Mouse (Mus musculus): ENCODE measurements around the gene Mapk9. TPM values are rescaled to one million over a fixed set of nuclear protein-coding genes. Genes with fewer than 3 reads are reported as not detected.

Gene Mapk9
- polyA plus RNA-seq, 1 experiment = 42.6 TPM

DNA sequence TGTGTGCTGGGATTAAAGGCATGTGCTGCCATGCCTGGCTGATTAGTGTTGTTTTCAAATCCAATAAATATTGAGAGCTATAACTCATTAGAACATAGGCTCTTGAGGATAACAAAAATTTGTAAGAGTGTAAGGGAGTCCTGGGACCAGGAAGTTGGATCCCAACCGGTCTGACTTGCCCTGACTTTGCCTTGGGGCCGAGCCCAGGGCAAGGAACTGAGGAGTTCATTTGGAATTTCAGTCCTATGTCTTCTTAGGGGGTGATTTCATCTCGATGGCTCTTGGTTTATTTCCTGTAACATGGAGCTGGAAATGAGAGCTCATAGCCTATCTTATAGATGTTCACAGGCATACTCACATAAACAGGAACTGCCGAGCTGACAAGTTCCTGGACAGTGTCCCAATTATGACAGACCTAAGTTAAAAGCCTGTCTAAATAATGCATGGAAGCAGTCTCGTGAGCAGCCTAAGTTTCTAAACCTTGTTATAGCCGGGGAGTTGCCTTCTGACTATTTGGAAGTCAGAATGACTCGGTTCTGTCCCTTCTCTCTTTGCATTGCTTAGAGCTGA is 17.3 kb upstream of the Mapk9 start:
- Histone ChIP-seq H3K4me1 (ENCODE audit: control insufficient read depth, insufficient read depth, insufficient read length, low read length) (no peaks in the 10 kb centered on the region), H3K4me3 (ENCODE audit: insufficient read depth, low read depth, low read length) (no peak overlapping the region), H3K27ac (replicated peaks; ENCODE audit: low read depth, low read length) (no peak overlapping the region)

DNA sequence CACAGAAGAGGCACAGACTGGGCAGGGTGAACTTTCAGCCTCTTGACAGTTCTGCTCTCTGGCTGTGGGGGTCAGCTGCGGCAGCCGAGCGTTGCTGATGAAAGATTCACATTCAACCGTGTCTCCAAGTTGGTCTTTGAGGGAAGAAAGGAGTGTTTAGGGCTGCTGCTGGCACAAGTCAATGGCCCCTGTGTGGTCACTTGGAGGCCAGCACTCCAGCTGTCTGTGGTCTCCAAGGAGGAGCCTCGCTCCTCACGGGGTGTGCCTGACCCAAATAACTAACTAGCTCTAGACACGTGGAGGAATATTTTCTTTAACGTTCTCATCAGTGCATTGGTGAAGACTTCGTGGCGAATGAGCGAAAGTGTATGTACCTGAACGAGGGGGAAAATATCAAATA is 14.6 kb upstream of the Mapk9 start:
- Histone ChIP-seq H3K27ac (replicated peaks; ENCODE audit: low read depth, low read length) (no peak overlapping the region), H3K4me3 (ENCODE audit: insufficient read depth, low read depth, low read length) (no peak overlapping the region), H3K4me1 (ENCODE audit: control insufficient read depth, insufficient read depth, insufficient read length, low read length) (no peaks in the 10 kb centered on the region)

DNA sequence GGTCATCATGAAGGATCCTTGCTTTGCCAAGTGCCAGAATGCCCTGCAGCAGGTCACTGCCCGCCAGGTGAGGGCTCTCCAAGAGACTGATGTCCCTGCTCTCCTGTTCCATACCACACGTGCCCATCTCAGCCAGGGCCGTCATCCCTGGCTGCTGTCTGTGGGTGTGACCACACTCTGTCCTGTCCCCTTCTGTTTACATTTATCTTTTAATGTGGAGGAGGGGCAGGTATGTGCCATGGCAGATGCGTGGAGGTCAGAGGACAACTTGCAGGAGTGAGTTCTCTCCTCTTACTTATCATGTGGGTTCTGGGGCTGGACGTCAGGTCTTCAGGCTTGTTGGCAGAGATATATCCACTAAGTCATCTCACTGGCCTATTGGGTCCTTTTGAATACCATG is 13.6 kb upstream of the Mapk9 start:
- Histone ChIP-seq H3K4me1 (ENCODE audit: control insufficient read depth, insufficient read depth, insufficient read length, low read length) (no peaks in the 10 kb centered on the region), H3K4me3 (ENCODE audit: insufficient read depth, low read depth, low read length) (no peak overlapping the region)

DNA sequence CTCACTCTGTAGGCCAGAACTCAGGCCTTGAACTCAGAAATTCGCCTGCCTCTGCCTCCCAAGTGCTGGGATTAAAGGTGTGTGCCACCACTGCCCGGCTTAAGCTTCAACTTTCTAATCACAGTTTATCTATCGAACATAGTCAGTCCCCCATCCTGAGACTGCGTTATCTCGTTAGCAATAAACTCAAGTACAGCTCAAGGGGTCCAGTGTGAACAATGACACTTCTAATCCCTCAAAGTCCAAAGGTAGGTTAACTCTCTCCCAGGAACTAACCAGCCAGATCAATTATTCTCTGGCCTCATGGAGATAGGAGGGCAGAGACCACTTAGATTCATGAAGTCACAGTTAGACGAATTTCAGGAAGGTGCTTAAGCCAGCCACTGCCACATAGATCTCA is 12.3 kb upstream of the Mapk9 start:
- Histone ChIP-seq H3K4me3 (ENCODE audit: insufficient read depth, low read depth, low read length) (no peak overlapping the region), H3K27ac (replicated peaks; ENCODE audit: low read depth, low read length) (no peak overlapping the region), H3K4me1 (ENCODE audit: control insufficient read depth, insufficient read depth, insufficient read length, low read length) (no peaks in the 10 kb centered on the region)

More for the DNA sequence above, 13.6 kb upstream of the Mapk9 start:
- no peak overlapping the region for H3K27ac ChIP-seq (replicated peaks; ENCODE audit: low read depth, low read length)

DNA sequence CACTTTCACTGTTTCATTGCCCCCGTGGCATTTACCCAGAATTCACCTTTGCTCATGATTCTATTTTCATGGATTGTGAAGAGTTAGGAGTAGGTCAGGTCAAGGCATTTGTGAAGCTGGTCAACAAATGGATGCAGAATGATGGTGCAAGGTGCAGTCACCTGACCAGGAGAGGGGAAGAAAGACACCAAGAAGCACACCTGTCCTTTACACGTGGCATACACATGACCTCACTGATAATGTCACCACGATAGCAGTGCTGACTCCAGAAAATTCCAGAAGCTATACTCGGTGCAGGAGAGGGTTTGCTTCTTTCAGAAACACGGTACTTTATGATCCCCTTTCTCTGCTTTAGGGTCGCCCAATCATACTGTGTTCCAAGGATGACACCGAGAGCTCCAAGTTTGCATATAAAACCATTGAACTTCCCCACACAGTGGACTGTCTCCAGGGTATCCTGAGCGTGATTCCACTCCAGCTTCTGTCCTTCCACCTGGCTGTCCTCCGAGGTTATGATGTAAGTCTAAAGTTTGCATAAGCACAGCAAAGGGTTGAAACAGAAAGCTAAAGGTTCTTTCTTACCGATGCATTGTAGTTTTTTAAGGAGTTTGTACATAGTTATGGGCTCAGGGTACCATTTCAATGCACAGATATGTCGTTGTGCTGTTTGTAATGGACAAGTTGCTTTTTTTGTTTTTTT is 11.1 kb upstream of the Mapk9 start:
- Histone ChIP-seq H3K27ac (replicated peaks; ENCODE audit: low read depth, low read length) (no peak overlapping the region), H3K4me1 (ENCODE audit: control insufficient read depth, insufficient read depth, insufficient read length, low read length) (no peaks in the 10 kb centered on the region), H3K4me3 (ENCODE audit: insufficient read depth, low read depth, low read length) (no peak overlapping the region)

DNA sequence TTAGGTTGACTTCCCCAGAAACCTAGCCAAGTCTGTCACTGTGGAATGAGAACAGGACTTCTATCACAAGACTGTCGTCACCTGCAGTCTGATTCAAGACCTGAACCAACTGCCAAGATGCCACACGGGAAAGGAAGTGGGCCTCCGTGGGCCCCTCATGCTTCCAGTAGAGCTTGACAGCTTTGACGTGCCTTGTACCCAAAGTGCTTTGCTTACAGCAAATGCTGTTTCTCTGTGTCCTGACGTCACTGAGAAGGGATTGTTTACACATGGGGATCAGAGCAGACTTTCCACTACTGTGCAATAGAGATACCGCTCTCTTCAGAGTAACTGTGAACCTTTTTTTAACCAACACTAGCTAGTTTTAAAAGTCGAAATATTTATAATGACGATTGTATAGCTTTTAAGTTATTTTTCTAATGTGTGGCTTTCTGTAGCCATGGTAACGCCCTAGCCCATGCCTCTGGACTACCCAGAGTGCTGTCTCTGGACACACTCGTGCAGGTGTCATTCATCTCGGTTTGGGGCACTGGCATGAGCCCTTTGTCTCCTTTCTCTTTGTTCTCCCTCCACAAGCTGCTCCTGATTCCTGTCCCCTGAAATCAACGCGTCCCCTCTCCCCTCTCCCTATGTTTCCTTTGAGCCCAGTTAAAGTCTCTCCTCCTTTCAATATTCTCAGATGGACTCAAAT is 8.7 kb upstream of the Mapk9 start:
- Histone ChIP-seq H3K4me3 (ENCODE audit: insufficient read depth, low read depth, low read length) (no peak overlapping the region), H3K27ac (replicated peaks; ENCODE audit: low read depth, low read length) (no peak overlapping the region)

DNA sequence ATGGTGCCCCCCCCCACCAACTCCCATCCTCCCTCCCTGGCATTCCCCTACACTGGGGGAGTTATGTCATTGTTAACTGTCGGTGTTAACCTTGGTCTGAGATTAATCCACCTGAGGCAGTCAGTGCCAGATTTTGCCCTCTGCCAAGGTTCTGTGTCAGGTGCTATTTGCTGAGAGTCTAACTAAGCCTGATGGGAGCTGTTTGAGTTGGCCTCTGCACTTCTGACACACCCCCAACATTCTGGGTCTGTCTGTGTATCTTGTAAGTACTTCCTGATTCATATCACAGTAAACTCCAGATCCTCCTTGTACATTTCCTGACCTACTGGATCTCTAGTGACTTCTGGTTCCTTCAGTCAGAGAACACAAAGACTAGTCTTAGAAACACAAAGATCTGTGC is 5.9 kb upstream of the Mapk9 start:
- Histone ChIP-seq H3K4me3 (ENCODE audit: insufficient read depth, low read depth, low read length) (no peak overlapping the region), H3K27ac (replicated peaks; ENCODE audit: low read depth, low read length) (no peak overlapping the region), H3K4me1 (ENCODE audit: control insufficient read depth, insufficient read depth, insufficient read length, low read length) (no peaks in the 10 kb centered on the region)

More for the DNA sequence above, 8.7 kb upstream of the Mapk9 start:
- H3K4me1 ChIP-seq (ENCODE audit: control insufficient read depth, insufficient read depth, insufficient read length, low read length) = no peaks in the 10 kb centered on the region

DNA sequence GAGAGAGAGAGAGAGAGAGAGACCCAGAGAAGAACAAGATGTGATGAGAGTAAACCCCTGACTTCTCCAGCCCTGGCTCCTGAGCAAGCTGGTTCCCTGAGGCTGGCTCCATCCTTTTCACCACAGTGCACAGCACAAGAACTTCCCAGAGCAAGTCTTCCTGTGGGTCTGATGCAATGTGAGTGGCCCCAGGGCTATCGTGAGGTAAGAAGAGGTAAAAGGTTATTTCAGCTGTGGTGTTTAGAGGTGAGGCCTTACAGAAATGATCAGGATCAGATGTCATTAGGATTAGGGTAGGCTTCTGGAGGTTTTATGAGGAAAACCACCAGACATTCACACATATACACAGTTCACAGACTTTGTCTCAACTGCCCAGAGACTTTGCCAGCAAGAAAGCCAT is 4.7 kb upstream of the Mapk9 start:
- Histone ChIP-seq H3K27ac (replicated peaks; ENCODE audit: low read depth, low read length) (no peak overlapping the region), H3K4me3 (ENCODE audit: insufficient read depth, low read depth, low read length) (no peak overlapping the region), H3K4me1 (ENCODE audit: control insufficient read depth, insufficient read depth, insufficient read length, low read length) (no peaks in the 10 kb centered on the region)

DNA sequence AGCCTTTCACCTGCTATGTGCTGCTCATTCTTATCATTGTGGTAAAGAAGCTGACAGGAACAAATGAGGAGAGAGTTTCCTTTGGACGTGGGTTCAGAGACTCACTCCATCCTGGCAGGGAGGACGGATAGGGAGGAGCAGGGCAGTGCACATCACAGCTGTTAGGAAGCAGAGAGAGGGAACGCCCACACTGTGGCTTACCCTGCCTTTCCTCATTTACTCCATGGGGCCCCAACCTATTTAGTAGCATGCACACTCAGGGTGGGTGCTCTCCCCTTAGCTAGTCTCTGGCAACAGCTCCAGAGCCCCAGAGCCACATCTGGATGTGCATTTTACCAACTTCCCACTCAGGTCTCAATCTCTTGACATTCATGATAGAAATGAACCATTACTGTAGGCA is 3.8 kb upstream of the Mapk9 start:
- no peak overlapping the region for H3K27ac ChIP-seq (replicated peaks; ENCODE audit: low read depth, low read length)
- no peaks in the 10 kb centered on the region for H3K4me1 ChIP-seq (ENCODE audit: control insufficient read depth, insufficient read depth, insufficient read length, low read length)
- H3K4me3 ChIP-seq (ENCODE audit: insufficient read depth, low read depth, low read length) = no peak overlapping the region

DNA sequence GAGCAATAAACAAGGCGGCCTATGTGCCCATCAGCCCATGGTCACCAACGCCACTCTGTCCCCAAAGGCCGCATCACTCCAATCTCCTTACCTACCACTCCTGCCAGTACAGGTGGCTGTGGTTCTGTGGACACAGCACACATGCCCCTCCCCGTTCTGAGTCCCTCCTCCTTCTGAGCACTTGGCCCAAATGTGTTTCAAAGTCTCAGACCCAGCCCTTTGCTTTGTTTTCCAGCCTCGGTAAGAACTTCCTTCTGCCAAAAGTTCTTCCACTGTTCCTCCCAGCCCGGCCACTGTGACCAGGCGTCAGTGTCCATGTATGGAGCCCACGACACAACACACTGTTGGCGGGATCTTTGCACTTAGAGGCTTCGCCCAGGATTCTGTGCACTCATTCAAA is 2.2 kb upstream of the Mapk9 start:
- Histone ChIP-seq H3K4me3 (ENCODE audit: insufficient read depth, low read depth, low read length) (no peak overlapping the region), H3K4me1 (ENCODE audit: control insufficient read depth, insufficient read depth, insufficient read length, low read length) (peaks cover 4% of the 10 kb centered on the region; the same call in 1 of the 2 replicates), H3K27ac (replicated peaks; ENCODE audit: low read depth, low read length) (no peak overlapping the region)

DNA sequence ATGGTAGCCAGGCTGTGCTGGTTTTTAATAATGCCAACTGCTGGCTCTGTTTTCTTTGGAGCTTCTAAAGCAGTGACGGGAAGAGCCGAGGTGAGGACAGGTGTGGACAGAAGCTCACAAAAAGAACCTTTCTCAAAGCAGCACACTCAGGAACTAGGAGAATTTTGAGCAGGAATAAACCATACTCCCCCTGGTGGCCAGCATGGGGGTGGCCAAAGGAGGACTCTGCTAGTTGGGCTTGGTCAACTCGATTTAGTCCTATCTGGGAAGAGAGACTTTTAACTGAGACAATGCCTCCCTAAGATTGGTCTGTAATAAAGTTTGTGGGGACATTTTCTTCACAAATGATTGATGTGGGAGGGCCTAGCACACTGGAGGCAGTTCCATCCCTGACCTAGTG is 1.6 kb upstream of the Mapk9 start:
- Histone ChIP-seq H3K4me1 (ENCODE audit: control insufficient read depth, insufficient read depth, insufficient read length, low read length) (peaks cover 4% of the 10 kb centered on the region; the same call in 1 of the 2 replicates), H3K4me3 (ENCODE audit: insufficient read depth, low read depth, low read length) (no peak overlapping the region), H3K27ac (replicated peaks; ENCODE audit: low read depth, low read length) (no peak overlapping the region)

DNA sequence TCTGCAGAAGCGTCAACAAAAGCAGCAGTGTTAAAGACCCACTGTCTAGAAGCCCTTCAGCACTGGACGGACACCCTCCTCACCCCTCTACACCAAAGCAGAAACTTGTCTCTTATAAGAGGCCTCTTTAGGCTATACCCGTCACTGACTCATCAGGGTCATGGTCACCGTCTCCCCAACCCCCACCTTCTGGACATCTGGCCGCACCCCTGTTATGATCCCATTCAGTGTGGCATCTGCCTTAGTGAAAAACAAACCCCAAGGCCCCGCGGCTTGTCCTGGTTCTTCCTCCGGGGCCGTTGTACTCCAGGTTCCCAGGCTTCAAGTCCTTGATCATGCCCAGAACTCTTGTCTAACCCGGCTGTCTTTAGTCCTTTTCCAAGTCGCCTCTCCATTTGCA is 593 bp upstream of the Mapk9 start:
- H3K4me1 ChIP-seq (ENCODE audit: control insufficient read depth, insufficient read depth, insufficient read length, low read length) = peaks cover 4% of the 10 kb centered on the region; the same call in 1 of the 2 replicates
- peak overlapping the region; percentile 60 for H3K4me3 ChIP-seq (ENCODE audit: insufficient read depth, low read depth, low read length)
- no peak overlapping the region for H3K27ac ChIP-seq (replicated peaks; ENCODE audit: low read depth, low read length)

DNA sequence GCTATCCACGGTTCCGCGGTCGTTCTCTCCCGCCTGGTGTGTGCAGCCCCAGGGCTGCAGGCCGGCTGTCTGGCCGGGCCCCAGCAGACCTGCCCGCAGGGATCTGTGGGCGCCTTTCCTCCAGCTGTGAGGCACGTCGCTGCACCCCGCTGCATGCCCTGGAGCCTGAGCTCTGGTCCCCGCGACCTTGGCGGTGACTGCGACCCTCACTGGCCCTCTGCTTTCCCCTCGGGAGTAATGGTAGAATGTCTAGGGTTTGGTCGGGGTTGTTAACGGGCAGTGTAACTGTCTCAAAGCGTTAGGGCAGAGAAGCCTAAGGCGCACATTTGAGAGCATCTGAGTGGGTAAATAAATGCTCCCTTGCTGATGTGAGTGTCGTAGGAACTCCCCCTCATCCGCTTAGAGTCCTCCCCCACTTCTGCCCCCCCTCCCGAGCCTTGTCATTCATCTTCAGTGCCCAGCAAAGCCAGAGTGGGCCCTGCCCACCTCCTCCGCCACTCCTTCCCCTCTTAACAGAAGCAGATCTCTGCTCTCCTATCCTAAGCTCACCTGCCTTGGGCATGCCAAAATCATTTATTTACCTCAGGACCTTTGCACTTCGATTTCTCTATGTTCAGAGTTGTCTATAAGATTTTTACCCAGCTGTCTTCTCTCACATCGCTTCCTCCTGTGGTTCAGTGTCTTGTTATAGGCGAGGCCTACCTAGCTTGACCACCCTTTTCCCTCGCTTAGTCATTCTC is 690 bp downstream of the Mapk9 start:
- H3K4me1 ChIP-seq (ENCODE audit: control insufficient read depth, insufficient read depth, insufficient read length, low read length) = peaks cover 4% of the 10 kb centered on the region; the same call in 1 of the 2 replicates
- peak overlapping the region; percentile 68 for H3K4me3 ChIP-seq (ENCODE audit: insufficient read depth, low read depth, low read length)
- H3K27ac ChIP-seq (replicated peaks; ENCODE audit: low read depth, low read length) = 0 out of 2 replicates have a peak overlapping the region, but pooled peaks have one; percentile 7

DNA sequence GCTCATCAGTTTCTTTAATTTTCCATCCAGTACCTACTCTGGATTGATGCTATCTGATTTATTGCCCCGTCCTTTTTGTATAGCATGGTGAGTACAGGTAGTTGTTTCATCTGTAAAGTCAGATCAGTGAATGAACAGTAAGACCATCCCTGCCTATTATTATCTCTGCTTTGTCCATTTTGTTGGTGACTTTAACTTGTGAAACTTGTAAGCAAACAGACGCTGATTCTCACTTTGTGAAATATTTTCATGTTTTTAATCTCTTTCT is 1.2 kb downstream of the Mapk9 start:
- Histone ChIP-seq H3K27ac (replicated peaks; ENCODE audit: low read depth, low read length) (no peak overlapping the region), H3K4me3 (ENCODE audit: insufficient read depth, low read depth, low read length) (peak overlapping the region; percentile 68; the same call in 1 of the 2 replicates), H3K4me1 (ENCODE audit: control insufficient read depth, insufficient read depth, insufficient read length, low read length) (peaks cover 4% of the 10 kb centered on the region; the same call in 1 of the 2 replicates)

DNA sequence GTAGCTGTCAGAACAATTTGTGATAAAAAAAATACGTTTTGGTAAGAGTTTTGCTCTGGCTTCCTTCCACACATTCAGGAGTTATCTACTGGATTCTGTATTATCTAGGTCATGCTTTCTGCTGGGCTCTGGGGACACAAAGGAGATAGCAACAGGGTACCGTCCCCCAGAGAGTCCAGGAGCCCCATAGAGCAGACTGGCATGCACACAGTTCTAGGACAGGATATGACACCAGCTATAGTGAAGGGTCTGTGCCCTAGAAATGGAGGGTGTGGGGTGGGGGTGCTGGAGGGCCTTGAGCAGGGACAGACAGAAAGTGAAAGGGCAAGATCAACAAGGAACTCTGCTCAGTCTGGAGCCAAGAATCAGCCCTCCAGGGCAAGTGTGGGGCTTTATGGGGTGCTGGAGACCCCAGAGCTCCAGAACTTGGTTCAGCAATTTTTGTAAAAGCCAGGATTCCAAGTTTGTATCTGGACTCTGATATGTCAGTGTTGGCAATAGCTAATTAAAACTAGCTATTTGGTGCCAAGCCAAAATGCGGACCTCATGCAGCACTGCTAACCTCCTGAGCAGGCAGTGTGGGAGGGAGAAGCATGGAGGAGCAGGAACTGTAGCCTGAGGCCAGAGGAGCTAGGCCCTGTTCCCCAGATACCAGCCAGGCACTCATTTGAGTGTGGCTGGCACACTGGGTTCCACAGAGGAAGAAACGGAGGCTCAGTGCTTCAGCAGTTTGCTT is 1.7 kb downstream of the Mapk9 start:
- Histone ChIP-seq H3K4me3 (ENCODE audit: insufficient read depth, low read depth, low read length) (peak overlapping the region; percentile 18; the same call in 1 of the 2 replicates), H3K4me1 (ENCODE audit: control insufficient read depth, insufficient read depth, insufficient read length, low read length) (peaks cover 4% of the 10 kb centered on the region; the same call in 1 of the 2 replicates), H3K27ac (replicated peaks; ENCODE audit: low read depth, low read length) (no peak overlapping the region)

Data from brown adipose tissue, adult 24 weeks (tissue).